Mouse (Mus musculus) liver, postnatal 0 days (tissue): Measurements from ENCODE around the gene Galnt18. TPM values are rescaled to one million over a fixed set of nuclear protein-coding genes. Genes with fewer than 3 reads are reported as not detected.

Experiments used
- ATAC-seq: fragments of 200-750 bp; cut with Nextera tagmentation; 2 replicates; pipeline ENCODE4 v1.8.0; 2017; ENCODE audit warnings: mild to moderate bottlenecking, moderate library complexity
- DNase-seq: peaks from one replicate; pipeline ENCODE4 v3.0.0-alpha.2; 2016
- H3K27ac ChIP-seq: fragments of 300-500 bp; sonication (generic); 2 replicates; pipeline ENCODE4 v1.5.1; 2014; ENCODE audit warnings: antibody characterized with exemption, moderate library complexity, mild to moderate bottlenecking, low read depth
- H3K27me3 ChIP-seq: fragments of 300-500 bp; sonication (generic); 2 replicates; pipeline ENCODE4 v1.6.1; 2014; ENCODE audit warnings: low read length, control low read depth, mixed read lengths; ENCODE audit not compliant: insufficient read depth
- H3K36me3 ChIP-seq: fragments of 300-500 bp; sonication (generic); replicated peaks from 2 replicates; pipeline ENCODE4 v1.6.1; 2014; ENCODE audit warnings: mild to moderate bottlenecking, control low read depth, low read length, moderate library complexity, mixed read lengths; ENCODE audit not compliant: insufficient read depth
- H3K4me1 ChIP-seq: fragments of 300-500 bp; sonication (generic); 2 replicates; pipeline ENCODE4 v1.6.1; 2014; ENCODE audit warnings: antibody characterized with exemption, mild to moderate bottlenecking, control low read depth; ENCODE audit not compliant: insufficient read depth
- H3K4me2 ChIP-seq: fragments of 300-500 bp; sonication (generic); 2 replicates; pipeline ENCODE4 v1.6.1; 2014; ENCODE audit warnings: low read depth, mild to moderate bottlenecking, low read length, moderate library complexity, mixed read lengths
- H3K4me3 ChIP-seq: fragments of 300-500 bp; sonication (generic); 2 replicates; pipeline ENCODE4 v1.5.1; 2014; ENCODE audit warnings: low read depth, low read length
- H3K9ac ChIP-seq: fragments of 300-500 bp; sonication (generic); replicated peaks from 2 replicates; pipeline ENCODE4 v1.6.1; 2014; ENCODE audit warnings: mild to moderate bottlenecking, moderate library complexity
- H3K9me3 ChIP-seq: fragments of 300-500 bp; sonication (generic); 2 replicates; pipeline ENCODE4 v1.6.1; 2016; ENCODE audit warnings: mild to moderate bottlenecking, control low read depth, low read length, mixed read lengths
- CTCF ChIP-seq: sonication (generic); IDR thresholded peaks from 2 replicates; pipeline ENCODE4 v1.5.1; 2016; ENCODE audit warnings: antibody characterized with exemption, low read depth
- EP300 ChIP-seq: IDR thresholded peaks from 2 replicates; pipeline ENCODE4 v1.6.1; 2016; ENCODE audit warnings: antibody characterized with exemption, low read depth, mild to moderate bottlenecking
- WGBS: fragments of 180-500 bp; shearing (Covaris S2); extraction: QIAGEN DNeasy Blood & Tissue Kit; methylation state at CpG from one replicate; pipeline ENCODE4 v1.1.7; 2014; ENCODE audit not compliant: insufficient replicate concordance; 5-methylcytosine and 5-hydroxymethylcytosine counted together
- polyA plus RNA-seq: library from polyadenylated mRNA; unstranded; fragments of >200 nt; fragmentation: Nextera tagmentation; extraction: Ambion mirVana; gene quantifications from 2 replicates; pipeline ENCODE4 v1.2.1, GENCODE M21; 2015

Gene Galnt18
- polyA plus RNA-seq, 1 experiment from 2014 or later = 1.9 TPM

GRCm38 (mm10) chr7:111739371-111739765, 40.4 kb downstream of the Galnt18 start:
- Histone ChIP-seq H3K4me3 (no peak overlapping the region), H3K36me3 (no peaks in the 10 kb centered on the region), H3K4me2 (no peak overlapping the region), H3K9me3 (no peaks in the 10 kb centered on the region), H3K27me3 (no peaks in the 10 kb centered on the region), H3K9ac (no peak overlapping the region), H3K4me1 (peaks cover 3% of the 10 kb centered on the region; the same call in 1 of the 2 replicates), H3K27ac (no peak overlapping the region)
- TF ChIP-seq CTCF = no peak
- no peak for TF ChIP-seq EP300
- ATAC-seq (no peak), DNase-seq (no peak)
- WGBS = 57% methylated on average over 5 of the region's 5 CpGs

- Histone ChIP-seq H3K27me3 (no peaks in the 10 kb centered on the region), H3K27ac (no peak overlapping the region), H3K9ac (no peak overlapping the region), H3K4me1 (peaks cover 3% of the 10 kb centered on the region; the same call in 1 of the 2 replicates), H3K36me3 (no peaks in the 10 kb centered on the region), H3K4me3 (no peak overlapping the region), H3K9me3 (no peaks in the 10 kb centered on the region), H3K4me2 (no peak overlapping the region)
- DNase-seq (no peak), ATAC-seq (no peak)
- TF ChIP-seq CTCF = no peak
- no peak for TF ChIP-seq EP300
- WGBS = 56% methylated on average over 10 of the region's 10 CpGs
Observed at GRCm38 (mm10) chr7:111738456-111739370, 41.1 kb downstream of the Galnt18 start.

GRCm38 (mm10) chr7:111737426-111737825, 42.4 kb downstream of the Galnt18 start:
- Histone ChIP-seq H3K9ac (no peak overlapping the region), H3K27ac (no peak overlapping the region), H3K4me2 (no peak overlapping the region), H3K4me1 (peaks cover 3% of the 10 kb centered on the region; the same call in 1 of the 2 replicates), H3K27me3 (no peaks in the 10 kb centered on the region), H3K36me3 (no peaks in the 10 kb centered on the region), H3K9me3 (no peaks in the 10 kb centered on the region), H3K4me3 (no peak overlapping the region)
- 37% methylated on average over 7 of the region's 7 CpGs for WGBS
- DNase-seq (no peak), ATAC-seq (no peak)
- TF ChIP-seq CTCF (no peak), EP300 (no peak)

- 39% methylated on average over 3 of the region's 3 CpGs for whole genome bisulfite sequencing
- no peak overlapping the region for H3K27ac ChIP-seq
- H3K9ac ChIP-seq = no peak overlapping the region
- no peaks in the 10 kb centered on the region for H3K36me3 ChIP-seq
- H3K4me1 ChIP-seq = peaks cover 3% of the 10 kb centered on the region; the same call in 1 of the 2 replicates
- TF ChIP-seq CTCF = no peak
- TF ChIP-seq EP300 = no peak
- H3K27me3 ChIP-seq = no peaks in the 10 kb centered on the region
- no peaks in the 10 kb centered on the region for H3K9me3 ChIP-seq
- DNase-seq (no peak), ATAC-seq (no peak)
- no peak overlapping the region for H3K4me3 ChIP-seq
- H3K4me2 ChIP-seq = no peak overlapping the region
Observed at GRCm38 (mm10) chr7:111736365-111736764, 43.4 kb downstream of the Galnt18 start.

- Histone ChIP-seq H3K27ac (no peak overlapping the region), H3K27me3 (no peaks in the 10 kb centered on the region), H3K9ac (no peak overlapping the region), H3K4me1 (no peaks in the 10 kb centered on the region), H3K9me3 (no peaks in the 10 kb centered on the region), H3K36me3 (no peaks in the 10 kb centered on the region), H3K4me2 (no peak overlapping the region), H3K4me3 (no peak overlapping the region)
- no peak for ATAC-seq
- WGBS = 70% methylated on average over 8 of the region's 8 CpGs
- TF ChIP-seq EP300 (no peak), CTCF (no peak)
- no peak for DNase-seq
Observed at GRCm38 (mm10) chr7:111730346-111731269, 49.2 kb downstream of the Galnt18 start.

GRCm38 (mm10) chr7:111726928-111727327, 52.8 kb downstream of the Galnt18 start:
- no peak overlapping the region for H3K9ac ChIP-seq
- DNase-seq (no peak), ATAC-seq (peak; percentile 58; the same call in 1 of the 2 replicates)
- no peak overlapping the region for H3K4me3 ChIP-seq
- no peaks in the 10 kb centered on the region for H3K36me3 ChIP-seq
- H3K4me1 ChIP-seq = no peaks in the 10 kb centered on the region
- no peak overlapping the region for H3K4me2 ChIP-seq
- WGBS = 50% methylated on average over 2 of the region's 2 CpGs
- no peaks in the 10 kb centered on the region for H3K27me3 ChIP-seq
- H3K27ac ChIP-seq = peak overlapping the region; percentile 6; the same call in 1 of the 2 replicates
- H3K9me3 ChIP-seq = no peaks in the 10 kb centered on the region
- peak; percentile 75 for TF ChIP-seq EP300
- no peak for TF ChIP-seq CTCF
